Mouse (Mus musculus) Muller cell, postnatal 12 days (primary cell): ENCODE measurements at regions not wholly inside any gene's neighbourhood (a gene's known extent, or its start where the extent isn't known, plus 50 kb on each side); places are given as distances from the start of the nearest gene placed in this dataset.
"Not testable (repeated sequence)": the region's sequence is repeated elsewhere in the genome, so short reads cannot be mapped to it uniquely, and the experiment has no call there.

ENCODE experiments used
- DNase-seq: peaks from one replicate; pipeline ENCODE4 v3.0.0-alpha.2; 2015; ENCODE audit errors: inconsistent ontology term

GRCm38 (mm10) chr12:21680026-21680425 lies 262.6 kb upstream of the Ywhaq start:
- DNase-seq: not testable (repeated sequence)

DNA sequence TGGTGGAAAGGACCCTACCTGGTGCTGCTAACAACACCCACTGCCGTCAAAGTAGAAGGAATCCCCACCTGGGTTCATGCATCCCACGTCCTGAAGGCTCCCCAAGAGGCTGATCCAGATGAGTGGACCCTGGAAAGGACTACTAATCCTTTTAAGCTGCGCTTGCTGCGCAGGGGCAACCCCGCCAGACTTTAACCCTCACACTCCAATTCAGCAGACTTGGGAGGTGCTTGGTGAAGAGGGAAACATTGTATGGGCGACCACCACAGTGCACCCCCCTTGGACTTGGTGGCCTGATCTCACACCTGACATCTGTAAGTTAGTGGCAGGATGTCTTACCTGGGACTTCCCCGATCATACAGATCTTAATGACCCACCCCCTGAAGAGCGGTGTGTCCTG lies 231.9 kb upstream of the Ywhaq start:
- not testable (repeated sequence) for DNase-seq

GRCm38 (mm10) chr12:21613781-21614180 lies 196.3 kb upstream of the Ywhaq start:
- peak; percentile 56 for DNase-seq

DNA sequence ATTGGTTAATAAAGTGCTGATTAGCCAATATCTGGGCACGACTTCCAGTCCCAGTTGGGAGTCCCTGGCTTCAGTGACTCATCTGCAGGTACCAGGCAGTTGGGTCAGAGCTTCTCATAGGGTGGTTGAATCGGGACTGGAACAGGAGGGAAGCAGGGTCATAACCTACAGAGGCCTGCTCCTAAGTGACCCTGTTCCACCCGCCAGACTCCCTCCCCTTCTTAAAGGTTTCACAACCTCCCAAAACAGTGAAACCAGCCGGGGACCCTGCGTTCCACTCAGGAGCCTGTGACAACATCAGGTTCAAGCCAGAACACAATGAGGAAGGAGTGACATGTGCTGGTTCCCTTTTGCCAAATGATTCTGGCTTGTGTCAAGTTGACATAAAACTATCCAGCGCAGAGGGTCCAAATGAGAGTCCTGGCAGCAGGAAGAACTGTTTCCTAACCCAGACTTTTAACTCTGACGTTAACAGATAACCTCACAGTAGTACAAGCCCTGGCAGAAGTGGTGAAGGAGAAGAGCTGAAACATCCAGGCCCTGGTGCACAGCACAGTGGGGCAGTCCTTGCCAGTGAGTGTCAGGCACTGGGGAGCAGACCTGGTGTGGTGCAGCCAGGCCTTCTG lies 151.1 kb upstream of the Ywhaq start:
- DNase-seq: no peak

DNA sequence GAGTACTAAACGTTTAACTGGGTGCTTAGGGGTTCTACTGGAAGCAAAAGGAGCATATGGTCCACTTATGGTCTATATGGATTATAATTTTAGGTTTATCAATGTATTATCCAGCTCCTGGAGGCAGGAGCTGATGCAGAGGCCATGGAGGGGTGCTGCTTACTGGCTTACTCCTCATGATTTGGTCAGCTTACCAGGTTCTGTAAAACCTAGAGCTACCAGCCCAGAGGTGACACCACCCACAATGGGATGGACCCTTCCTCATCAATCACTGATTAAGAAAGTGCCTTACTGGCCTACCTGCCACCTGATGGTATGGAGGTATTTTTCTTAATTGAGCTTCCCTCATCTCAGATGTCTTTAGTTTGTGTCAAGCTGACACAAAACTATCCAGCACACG lies 126.5 kb upstream of the Ywhaq start:
- not testable (repeated sequence) for DNase-seq

GRCm38 (mm10) chr12:21543153-21543894 lies 125.9 kb upstream of the Ywhaq start:
- DNase-seq: peak; percentile 79

DNA sequence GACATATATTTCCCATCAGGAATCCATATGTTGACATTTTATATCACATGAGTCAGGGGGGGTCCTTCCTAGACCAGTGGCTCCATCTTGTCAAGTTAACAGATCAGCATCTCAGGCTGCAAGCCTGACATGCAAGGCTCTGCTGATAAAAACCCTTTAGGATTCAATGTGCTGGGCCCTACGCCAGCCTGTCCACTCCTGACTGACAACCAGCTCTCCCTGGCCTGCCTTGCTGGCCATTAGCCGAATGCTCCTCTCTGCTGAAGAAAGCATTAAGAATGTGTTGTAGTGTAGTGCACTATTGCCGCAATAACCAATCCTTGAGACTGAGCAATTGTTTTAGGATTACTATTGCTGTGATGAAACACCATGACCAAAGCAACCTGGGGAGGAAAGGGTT lies 114.3 kb upstream of the Ywhaq start:
- no peak for DNase-seq

- not testable (repeated sequence) for DNase-seq
Observed at GRCm38 (mm10) chr12:21529367-21529766, 111.9 kb upstream of the Ywhaq start.

DNA sequence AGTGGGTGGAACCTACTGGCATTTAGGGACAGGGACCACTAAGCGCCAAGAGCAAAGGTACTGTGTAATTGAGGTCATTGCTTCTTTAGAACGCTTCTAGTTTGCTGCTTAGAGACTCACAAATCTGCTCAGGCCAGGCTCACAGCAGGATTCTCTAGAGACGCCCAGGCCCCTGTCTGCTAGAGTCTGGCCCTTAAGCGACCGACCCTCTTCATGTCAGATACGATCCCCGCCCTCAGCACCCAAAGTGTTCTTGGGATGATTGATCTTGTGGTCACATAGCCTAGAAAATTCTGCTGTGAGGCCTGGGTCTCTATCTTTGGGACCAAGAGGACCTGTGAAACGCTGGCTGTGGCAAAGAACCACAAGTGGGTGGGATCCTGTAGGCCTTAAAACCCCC lies 109.9 kb upstream of the Ywhaq start:
- not testable (repeated sequence) for DNase-seq

- DNase-seq: not testable (repeated sequence)
Observed at GRCm38 (mm10) chr12:21526906-21527305, 109.5 kb upstream of the Ywhaq start.

DNA sequence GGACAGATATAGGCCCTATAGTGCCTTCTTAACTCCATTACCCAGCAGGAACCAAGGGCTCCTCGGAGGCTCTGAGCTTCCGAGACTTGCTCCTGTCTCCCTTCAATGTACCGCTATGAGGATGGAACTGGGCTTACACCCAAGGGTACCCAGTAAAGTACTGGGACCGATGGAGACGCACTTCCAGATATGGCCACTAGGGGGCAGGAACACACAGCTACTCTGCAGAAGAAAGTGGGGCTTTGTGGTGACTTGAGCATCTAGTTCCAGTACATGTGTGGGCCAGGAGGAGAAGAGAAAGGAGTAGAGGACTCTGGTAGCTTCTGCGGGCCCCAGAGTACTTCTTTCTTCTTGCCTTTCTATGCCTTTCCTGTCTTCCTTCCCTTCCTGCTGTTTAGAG lies 108.1 kb upstream of the Ywhaq start:
- DNase-seq: not testable (repeated sequence)

DNA sequence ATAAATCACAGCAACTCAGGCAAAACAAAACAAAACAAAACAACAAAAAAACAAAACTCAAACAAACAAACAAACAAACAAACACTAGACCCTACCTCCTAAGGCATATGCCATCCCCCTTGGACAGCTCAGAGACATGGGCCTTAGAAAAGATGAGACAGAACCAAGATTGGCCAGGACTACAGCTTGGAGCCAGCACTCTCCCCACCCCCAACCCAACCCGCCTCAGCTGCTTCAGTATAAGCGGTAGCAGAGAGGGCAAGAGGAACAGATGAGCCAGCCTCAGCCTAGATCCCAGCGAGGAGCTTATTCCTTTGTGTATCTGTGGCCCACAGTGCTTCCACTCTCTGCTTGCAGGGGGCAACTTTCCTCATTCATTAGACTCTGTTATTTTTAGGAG lies 105.2 kb upstream of the Ywhaq start:
- DNase-seq: no peak

DNA sequence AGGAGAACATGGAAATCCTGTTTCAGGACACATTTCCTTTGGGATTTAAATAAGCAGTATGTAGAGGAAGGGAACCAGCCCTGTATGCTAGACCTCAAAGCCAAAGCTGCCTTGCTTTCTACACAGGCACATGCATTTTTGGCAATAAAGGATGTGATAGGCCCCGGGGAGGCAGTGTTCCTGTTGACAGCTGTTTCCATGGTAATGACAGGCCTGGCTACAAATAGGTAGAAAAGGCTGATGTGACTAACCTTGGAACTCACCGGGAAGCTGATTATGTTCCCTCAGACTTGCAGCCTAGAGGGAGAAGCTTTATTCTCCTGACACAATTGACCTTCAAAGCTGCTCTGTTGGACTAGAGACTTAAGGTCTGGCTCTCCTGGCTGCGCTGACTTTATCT lies 101.6 kb upstream of the Ywhaq start:
- no peak for DNase-seq

DNA sequence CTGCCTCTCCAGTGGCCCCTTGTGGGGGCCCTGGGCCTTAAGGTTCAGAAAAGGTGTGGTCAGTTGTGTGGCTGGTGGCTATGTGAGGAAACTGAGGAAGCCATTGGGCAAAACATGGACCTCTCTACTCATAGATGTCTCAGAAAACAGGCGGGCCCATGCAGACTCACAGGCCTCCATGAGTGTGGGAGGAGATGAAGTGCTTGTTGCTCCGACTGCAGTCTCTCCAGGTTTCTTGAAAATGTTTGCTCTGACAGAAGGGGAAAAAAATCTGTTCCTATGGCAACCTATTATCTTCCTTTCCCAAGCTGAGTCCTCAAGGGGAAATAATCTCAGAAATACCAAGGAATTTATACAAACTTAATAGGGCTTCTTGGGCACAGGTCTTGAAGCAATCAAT lies 95.3 kb upstream of the Ywhaq start:
- no peak for DNase-seq

DNA sequence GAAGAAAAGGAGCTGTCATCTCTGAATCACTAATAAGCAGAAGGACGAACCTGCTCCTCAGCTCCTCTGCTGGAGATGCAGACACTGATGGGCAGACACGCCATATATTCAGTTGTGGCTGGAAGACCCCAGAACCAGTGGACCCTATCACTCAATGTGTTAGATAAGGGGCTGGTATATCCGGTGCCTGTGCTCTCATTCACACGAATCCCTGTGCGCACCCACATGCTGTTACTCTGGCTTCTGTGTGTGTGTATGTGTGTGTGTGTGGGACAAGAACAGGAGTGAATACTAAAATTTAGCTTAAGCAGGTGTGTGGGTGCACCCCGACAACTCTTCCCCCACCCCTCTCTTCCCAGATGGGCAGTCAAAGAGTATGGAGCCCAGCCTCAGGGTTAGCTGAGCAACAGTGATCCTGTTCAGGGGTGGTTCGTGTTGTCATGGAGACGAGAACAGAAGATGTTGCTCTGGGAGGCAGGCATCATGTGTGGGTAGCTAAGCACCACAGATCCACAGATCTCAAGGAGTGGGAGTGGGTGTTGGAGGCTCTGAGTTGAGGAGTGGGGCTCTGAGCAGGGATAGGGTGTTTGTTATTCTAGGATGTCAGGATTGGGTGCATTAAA lies 93.7 kb upstream of the Ywhaq start:
- DNase-seq: no peak

DNA sequence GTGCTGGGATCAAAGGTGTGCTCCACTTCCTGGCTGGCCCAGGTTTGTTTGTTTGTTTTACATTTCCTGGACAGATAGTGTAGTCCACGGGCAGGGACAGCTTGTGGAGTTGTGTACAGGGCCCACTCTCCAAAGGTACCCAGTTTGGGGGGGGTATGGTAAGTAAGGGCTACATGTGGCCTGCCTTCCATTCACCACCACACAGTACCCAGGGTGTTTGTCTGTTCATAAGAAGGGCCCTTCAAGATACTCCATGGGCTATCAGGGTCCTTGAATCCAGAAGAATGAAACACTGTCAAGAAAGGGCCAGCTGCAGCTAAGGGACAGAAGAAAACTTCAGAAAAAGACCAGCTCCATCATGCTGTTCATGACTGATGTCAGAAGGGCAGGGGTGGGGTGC lies 89.6 kb upstream of the Ywhaq start:
- no peak for DNase-seq

DNA sequence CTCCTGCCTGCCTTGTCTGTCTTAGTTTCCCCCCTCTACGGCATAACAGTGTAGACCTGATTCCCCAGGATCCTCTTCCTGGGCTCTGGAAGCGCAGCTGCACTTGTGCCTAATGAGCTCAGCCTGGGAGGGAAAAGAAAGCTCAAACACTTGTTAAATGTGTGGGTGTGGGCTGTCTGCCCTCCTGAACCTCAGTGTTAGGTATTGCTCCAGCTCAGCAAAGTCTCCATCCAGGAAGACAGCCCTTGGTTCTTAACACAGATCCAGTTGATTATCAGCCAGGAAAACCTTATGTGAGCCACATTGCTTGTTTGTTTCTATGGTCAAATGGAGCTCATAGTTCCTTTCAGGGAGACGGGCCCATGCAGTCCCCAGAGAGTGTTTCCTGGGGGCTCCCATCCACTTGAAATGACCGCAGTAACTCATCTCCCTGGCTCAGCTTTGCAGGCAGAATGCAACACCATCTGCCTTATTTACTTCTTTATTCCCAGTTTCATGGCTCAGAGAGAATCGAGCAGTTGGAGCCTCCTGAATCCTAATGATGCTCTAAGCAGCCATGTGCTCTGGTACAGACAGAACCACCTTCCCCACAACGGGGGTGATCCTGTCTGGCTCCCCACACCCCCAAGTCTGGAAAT lies 88.4 kb upstream of the Ywhaq start:
- DNase-seq: no peak

DNA sequence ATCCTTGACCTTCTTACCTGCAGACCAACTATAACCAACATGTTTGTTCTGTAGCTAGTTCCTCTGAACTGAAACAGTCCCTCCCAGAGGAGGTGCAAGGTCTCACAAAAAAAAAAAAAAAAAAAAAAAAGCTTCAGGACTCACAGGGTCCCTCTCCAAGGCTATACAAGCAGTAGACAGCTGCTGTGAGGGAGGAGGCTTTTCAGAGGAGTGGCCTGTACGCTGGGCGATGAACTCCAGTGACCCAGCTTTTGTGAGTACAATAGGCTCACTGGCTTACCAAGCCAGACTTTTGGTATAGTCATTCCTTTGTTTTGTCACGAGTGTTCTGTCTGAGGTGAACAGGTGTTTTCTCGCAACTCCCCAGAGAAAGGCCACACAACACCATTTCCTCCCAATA lies 85.8 kb upstream of the Ywhaq start:
- no peak for DNase-seq

GRCm38 (mm10) chr12:21496974-21497373 lies 79.5 kb upstream of the Ywhaq start:
- DNase-seq: no peak

DNA sequence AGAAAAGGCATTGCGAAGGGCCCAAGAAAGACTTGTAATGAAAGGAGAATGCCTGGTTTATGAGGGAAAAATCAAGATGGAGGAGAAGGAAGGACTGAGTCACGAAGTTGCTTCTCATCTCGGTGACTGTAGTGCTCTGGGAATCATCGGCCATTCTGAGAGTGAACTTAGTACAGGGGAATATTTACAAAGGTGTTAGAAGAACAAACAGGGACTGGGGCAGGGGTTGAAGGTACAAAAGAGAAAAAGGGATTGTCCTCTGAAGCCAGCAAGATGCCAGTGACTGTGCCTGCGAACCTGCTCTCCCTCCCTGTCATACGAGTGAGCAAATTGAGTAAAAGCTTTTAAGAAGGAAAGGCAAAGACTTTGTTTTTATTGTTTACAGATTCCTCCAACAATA lies 78.1 kb upstream of the Ywhaq start:
- no peak for DNase-seq

- DNase-seq: no peak
Observed at GRCm38 (mm10) chr12:21493471-21493870, 76.0 kb upstream of the Ywhaq start.

GRCm38 (mm10) chr12:21492549-21493291 lies 75.3 kb upstream of the Ywhaq start:
- no peak for DNase-seq
